Mouse (Mus musculus) kidney, postnatal 0 days (tissue): ENCODE measurements around the gene Xpnpep1. TPM values are rescaled to one million over a fixed set of nuclear protein-coding genes. Genes with fewer than 3 reads are reported as not detected.

ENCODE experiments used
- ATAC-seq: fragments of 200-750 bp; cut with Nextera tagmentation; replicated peaks from 2 replicates; pipeline ENCODE4 v1.8.0; 2017; ENCODE audit warnings: low read depth, moderate number of reproducible peaks, moderate TSS enrichment, moderate library complexity; ENCODE audit not compliant: low FRiP score
- DNase-seq: peaks from one replicate; pipeline ENCODE4 v3.0.0-alpha.2; 2016; ENCODE audit warnings: low spot score
- H3K27ac ChIP-seq: fragments of 300-500 bp; sonication (generic); 2 replicates; pipeline ENCODE4 v1.5.1; 2014; ENCODE audit warnings: mild to moderate bottlenecking
- H3K27me3 ChIP-seq: fragments of 300-500 bp; sonication (generic); 2 replicates; pipeline ENCODE4 v1.6.1; 2014; ENCODE audit warnings: low read length, mixed read lengths; ENCODE audit not compliant: insufficient read depth
- H3K36me3 ChIP-seq: fragments of 300-500 bp; sonication (generic); 2 replicates; pipeline ENCODE4 v1.6.1; 2014; ENCODE audit warnings: low read length, mixed read lengths; ENCODE audit not compliant: insufficient read depth
- H3K4me1 ChIP-seq: fragments of 300-500 bp; sonication (generic); replicated peaks from 2 replicates; pipeline ENCODE4 v1.6.1; 2014; ENCODE audit warnings: antibody characterized with exemption, low read length, mixed read lengths; ENCODE audit not compliant: insufficient read depth
- H3K4me2 ChIP-seq: fragments of 300-500 bp; sonication (generic); 2 replicates; pipeline ENCODE4 v1.6.1; 2014; ENCODE audit warnings: mild to moderate bottlenecking, low read length, moderate library complexity, mixed read lengths
- H3K4me3 ChIP-seq: fragments of 300-500 bp; sonication (generic); replicated peaks from 2 replicates; pipeline ENCODE4 v1.5.1; 2014; ENCODE audit warnings: low read depth, low read length
- H3K9ac ChIP-seq: fragments of 300-500 bp; sonication (generic); 2 replicates; pipeline ENCODE4 v1.6.1; 2014; ENCODE audit warnings: low read depth, low read length
- H3K9me3 ChIP-seq: fragments of 300-500 bp; sonication (generic); replicated peaks from 2 replicates; pipeline ENCODE4 v1.6.1; 2016; ENCODE audit warnings: low read length, inconsistent platforms, mixed read lengths
- CTCF ChIP-seq: IDR thresholded peaks from 2 replicates; pipeline ENCODE4 v1.5.1; 2016; ENCODE audit warnings: antibody characterized with exemption, low read depth, mild to moderate bottlenecking, moderate library complexity
- WGBS: fragments of 180-500 bp; shearing (Covaris S2); extraction: QIAGEN DNeasy Blood & Tissue Kit; methylation state at CpG from one replicate; pipeline ENCODE4 v1.1.7; 2014; 5-methylcytosine and 5-hydroxymethylcytosine counted together
- polyA plus RNA-seq: library from polyadenylated mRNA; unstranded; fragments of >200 nt; fragmentation: Nextera tagmentation; extraction: Ambion mirVana; gene quantifications from 2 replicates; pipeline ENCODE4 v1.2.1, GENCODE M21; 2015

Gene Xpnpep1
- polyA plus RNA-seq, 1 experiment from 2014 or later, result 147 TPM

DNA sequence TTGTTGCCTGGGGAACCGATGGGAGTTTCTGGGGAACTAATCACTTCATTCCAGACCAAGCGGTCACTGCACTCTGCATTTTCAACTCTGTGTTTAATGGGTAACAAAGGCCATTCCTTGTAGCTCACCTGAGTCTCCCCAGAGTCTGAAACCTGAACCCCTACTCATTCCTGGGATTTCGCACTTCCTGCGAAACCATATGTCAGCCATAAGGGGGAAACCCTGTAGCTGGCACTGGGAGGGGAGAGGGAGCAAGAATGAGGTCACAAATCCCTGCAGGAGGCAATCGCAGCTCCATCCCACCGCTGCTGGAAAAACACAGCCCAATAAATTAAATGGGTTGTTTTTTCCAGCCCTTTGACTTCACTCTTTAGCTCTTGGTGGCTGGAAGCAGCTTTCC lies 40.9 kb upstream of the Xpnpep1 start:
- no peaks in the 10 kb centered on the region for H3K27me3 ChIP-seq
- DNase-seq (peak; percentile 44), ATAC-seq (no peak)
- peak overlapping the region; percentile 28; the same call in 1 of the 2 replicates for H3K27ac ChIP-seq
- H3K4me2 ChIP-seq, result no peak overlapping the region
- 8% methylated on average over 6 of the region's 6 CpGs for WGBS
- H3K4me3 ChIP-seq, result no peak overlapping the region
- H3K4me1 ChIP-seq, result peaks cover 25% of the 10 kb centered on the region
- no peak overlapping the region for H3K9ac ChIP-seq
- no peaks in the 10 kb centered on the region for H3K36me3 ChIP-seq
- peak; percentile 30; the same call in 1 of the 2 replicates for TF ChIP-seq CTCF
- no peaks in the 10 kb centered on the region for H3K9me3 ChIP-seq

DNA sequence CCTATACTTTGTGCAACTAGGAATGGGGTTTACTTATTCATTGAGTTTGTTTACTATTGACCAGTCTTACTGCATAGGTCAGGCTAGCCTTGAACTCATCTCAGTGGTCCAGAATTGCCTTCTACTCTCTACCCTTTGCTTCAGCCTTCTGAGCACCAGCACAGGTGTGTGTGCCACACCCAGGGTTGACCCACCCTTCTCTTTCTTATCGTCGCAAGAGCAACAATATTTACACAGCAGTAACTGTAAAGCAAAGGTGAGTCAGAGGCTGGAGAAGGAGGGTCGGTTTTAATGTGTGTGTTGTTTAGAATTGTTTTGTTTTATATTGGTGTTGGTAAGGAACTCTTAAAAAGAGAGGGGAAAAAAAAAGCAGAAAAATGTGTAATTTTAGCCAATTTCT lies 40.5 kb upstream of the Xpnpep1 start:
- no peak overlapping the region for H3K4me3 ChIP-seq
- ATAC-seq (no peak), DNase-seq (no peak)
- no peak overlapping the region for H3K9ac ChIP-seq
- no peaks in the 10 kb centered on the region for H3K36me3 ChIP-seq
- peaks cover 29% of the 10 kb centered on the region for H3K4me1 ChIP-seq
- no peak for TF ChIP-seq CTCF
- H3K4me2 ChIP-seq, result no peak overlapping the region
- H3K27me3 ChIP-seq, result no peaks in the 10 kb centered on the region
- H3K27ac ChIP-seq, result no peak overlapping the region
- H3K9me3 ChIP-seq, result no peaks in the 10 kb centered on the region
- WGBS, result 27% methylated on average over 3 of the region's 3 CpGs

GRCm38 (mm10) chr19:53080026-53080425 lies 40.0 kb upstream of the Xpnpep1 start:
- H3K4me3 ChIP-seq, result no peak overlapping the region
- no peaks in the 10 kb centered on the region for H3K9me3 ChIP-seq
- ATAC-seq (no peak), DNase-seq (no peak)
- H3K27me3 ChIP-seq, result no peaks in the 10 kb centered on the region
- H3K4me1 ChIP-seq, result peaks cover 30% of the 10 kb centered on the region
- 64% methylated on average over 11 of the region's 11 CpGs for WGBS
- H3K27ac ChIP-seq, result no peak overlapping the region
- TF ChIP-seq CTCF, result no peak
- no peaks in the 10 kb centered on the region for H3K36me3 ChIP-seq
- no peak overlapping the region for H3K9ac ChIP-seq
- H3K4me2 ChIP-seq, result no peak overlapping the region

DNA sequence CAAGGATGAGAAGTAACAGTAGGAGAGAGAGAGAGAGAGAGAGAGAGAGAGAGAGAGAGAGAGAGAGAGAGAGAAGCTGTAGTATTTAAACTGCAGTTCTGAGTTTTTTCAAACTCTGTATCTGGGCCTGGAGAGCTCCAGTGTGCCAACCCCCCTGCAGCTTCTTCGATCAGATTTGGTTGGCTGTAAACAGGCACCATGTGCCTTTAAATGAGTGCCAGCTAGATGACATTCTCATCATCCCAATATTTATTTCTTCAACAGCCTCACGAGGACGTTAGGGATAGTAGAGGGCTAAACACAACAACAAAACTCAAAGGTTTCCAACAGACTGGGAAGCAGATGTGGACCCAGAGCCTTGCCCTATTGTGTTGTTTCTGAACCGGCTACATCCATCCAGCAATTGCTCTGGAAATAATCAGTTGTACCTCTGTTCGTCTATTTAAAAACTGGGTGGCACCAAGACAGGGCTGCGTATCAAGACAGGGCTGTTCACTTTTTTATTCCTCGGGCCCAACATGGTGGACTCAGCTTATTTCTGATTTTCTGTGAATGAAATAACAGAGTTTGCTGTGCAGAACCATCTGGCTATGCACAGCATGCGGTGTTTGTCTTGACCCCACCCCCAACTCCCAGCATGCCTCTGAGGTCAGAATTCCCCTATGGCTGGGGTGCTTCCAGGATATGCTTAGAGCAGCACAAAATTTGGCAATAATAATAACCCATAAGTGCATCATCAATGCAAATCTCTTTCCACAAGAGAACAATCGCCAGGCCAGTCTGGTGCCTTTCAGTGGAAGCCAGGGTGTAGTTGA lies 38.5 kb upstream of the Xpnpep1 start:
- TF ChIP-seq CTCF, result no peak
- no peaks in the 10 kb centered on the region for H3K27me3 ChIP-seq
- ATAC-seq (no peak), DNase-seq (no peak)
- H3K4me2 ChIP-seq, result no peak overlapping the region
- H3K4me3 ChIP-seq, result no peak overlapping the region
- no peak overlapping the region for H3K9ac ChIP-seq
- H3K4me1 ChIP-seq, result peaks cover 30% of the 10 kb centered on the region
- no peaks in the 10 kb centered on the region for H3K36me3 ChIP-seq
- 72% methylated on average over 9 of the region's 9 CpGs for WGBS
- no peaks in the 10 kb centered on the region for H3K9me3 ChIP-seq
- H3K27ac ChIP-seq, result no peak overlapping the region

DNA sequence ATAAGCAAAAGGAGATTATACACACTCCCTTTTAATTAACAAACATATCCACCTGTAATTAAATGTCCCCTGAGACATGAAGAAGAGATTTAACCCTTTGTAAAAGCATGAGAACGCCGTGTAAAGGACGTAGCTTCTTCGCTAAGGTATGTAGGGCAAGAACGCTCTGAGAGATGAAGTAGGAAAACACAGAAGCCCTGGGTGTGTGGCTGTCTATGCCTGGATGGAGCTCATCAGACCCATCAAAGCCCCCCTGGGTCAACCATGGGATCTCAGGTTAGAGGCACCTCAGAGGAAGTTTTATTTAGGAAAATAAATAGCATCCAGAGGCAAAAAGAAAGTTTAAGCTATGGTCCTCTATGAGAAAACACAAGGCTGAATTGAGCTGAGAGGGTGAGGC lies 37.3 kb upstream of the Xpnpep1 start:
- no peaks in the 10 kb centered on the region for H3K36me3 ChIP-seq
- no peak overlapping the region for H3K9ac ChIP-seq
- no peak overlapping the region for H3K4me3 ChIP-seq
- DNase-seq, result no peak
- H3K4me1 ChIP-seq, result peaks cover 33% of the 10 kb centered on the region
- ATAC-seq, result no peak
- TF ChIP-seq CTCF, result no peak
- no peaks in the 10 kb centered on the region for H3K9me3 ChIP-seq
- H3K27ac ChIP-seq, result no peak overlapping the region
- no peaks in the 10 kb centered on the region for H3K27me3 ChIP-seq
- H3K4me2 ChIP-seq, result no peak overlapping the region
- 76% methylated on average over 5 of the region's 5 CpGs for WGBS

DNA sequence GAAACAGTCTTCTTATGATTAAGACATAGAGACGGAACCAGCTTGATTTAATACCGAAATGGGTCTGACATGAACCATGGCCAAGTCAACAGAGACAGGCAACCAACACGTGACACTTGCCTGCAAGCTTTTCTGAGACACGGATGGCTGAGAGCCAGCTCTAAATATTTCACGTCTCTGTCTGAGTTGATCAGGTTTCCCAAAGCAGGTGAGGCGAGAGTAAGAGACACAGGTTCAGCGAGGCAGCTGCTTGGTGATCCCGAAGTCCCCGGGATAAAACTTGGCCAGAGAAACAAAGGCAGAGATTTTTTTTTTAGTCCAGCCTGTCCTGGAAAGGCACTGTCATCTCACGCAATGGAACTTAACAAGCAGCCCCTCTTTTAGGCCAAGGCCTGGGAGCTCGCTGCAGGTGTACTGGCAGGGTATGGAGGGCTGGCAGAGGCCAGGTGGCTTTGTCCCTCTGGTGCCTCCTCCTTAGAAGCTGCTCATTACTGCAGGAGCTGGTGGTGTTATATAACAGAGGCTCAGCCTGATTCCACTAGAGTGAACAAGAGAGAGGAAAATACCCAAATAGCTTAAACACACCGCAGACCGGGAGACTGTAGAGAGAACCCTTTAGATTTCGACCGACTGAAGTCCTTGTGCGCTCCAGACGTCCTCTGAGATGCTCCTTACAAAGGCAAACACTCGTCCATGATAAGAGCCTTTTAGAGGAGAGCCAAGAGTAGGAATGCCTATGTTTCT lies 36.4 kb upstream of the Xpnpep1 start:
- DNase-seq (peak; percentile 48), ATAC-seq (0 out of 2 replicates have a peak, but pooled peaks have one; percentile 18)
- no peaks in the 10 kb centered on the region for H3K36me3 ChIP-seq
- no peak overlapping the region for H3K4me3 ChIP-seq
- 0 out of 2 replicates have a peak overlapping the region, but pooled peaks have one; percentile 37 for H3K27ac ChIP-seq
- no peak overlapping the region for H3K4me2 ChIP-seq
- TF ChIP-seq CTCF, result no peak
- no peaks in the 10 kb centered on the region for H3K27me3 ChIP-seq
- H3K9me3 ChIP-seq, result no peaks in the 10 kb centered on the region
- 44% methylated on average over 18 of the region's 18 CpGs for WGBS
- H3K9ac ChIP-seq, result no peak overlapping the region
- peaks cover 37% of the 10 kb centered on the region for H3K4me1 ChIP-seq
